Mouse (Mus musculus) gastrocnemius, postnatal 36 days (tissue): ENCODE results near the gene Ern2. TPM values are rescaled to one million over a fixed set of nuclear protein-coding genes. Genes with fewer than 3 reads are reported as not detected.

Source experiments
- DNase-seq, 2 experiments: peaks; one replicate each; pipeline ENCODE4 v3.0.0; 2022
- intact Hi-C: fragments of 180-260 bp; cut with DNase I; formaldehyde crosslinking; loops from one replicate; pipeline ENCODE4 v1.15.1; 2025
- long read RNA-seq, 2 experiments: library from polyadenylated mRNA; stranded (forward); transcript quantifications; one replicate each; pipeline ENCODE4 v2.0.0; 2021
- total RNA-seq, 2 experiments: library from RNA; stranded (reverse); gene quantifications; 2 replicates each; pipeline ENCODE4 v1.2.3; 2021

The Ern2 gene
- not detected for total RNA-seq
- long read RNA-seq, experiment 1, result 0 reads
- long read RNA-seq, experiment 2, result 0 reads

GRCm38 (mm10) chr7:122186043-122186442 lies at the start of gene Ern2:
Gene Ern2 (minus strand): TSS chr7:122186207.
- DNase-seq, result no peak
- intact Hi-C loops, result no loop called here

GRCm38 (mm10) chr7:122230866-122231265 lies 44.9 kb upstream of the Ern2 start:
- intact Hi-C loops, result no loop called here
- no peak for DNase-seq

- DNase-seq, result no peak
- intact Hi-C loops, result no loop called here
Observed at GRCm38 (mm10) chr7:122229916-122230315, 43.9 kb upstream of the Ern2 start.

- intact Hi-C loops, result no loop called here
- no peak for DNase-seq
Observed at GRCm38 (mm10) chr7:122229306-122229705, 43.3 kb upstream of the Ern2 start.

- intact Hi-C loops, result no loop called here
Observed at GRCm38 (mm10) chr7:122226744-122227143, 40.7 kb upstream of the Ern2 start.

GRCm38 (mm10) chr7:122226020-122226742 lies 40.2 kb upstream of the Ern2 start:
- DNase-seq, result no peak
- intact Hi-C loops, result no loop called here

More at GRCm38 (mm10) chr7:122226744-122227143, 40.7 kb upstream of the Ern2 start:
- no peak for DNase-seq

- DNase-seq, result peak; percentile 33 to 35
- intact Hi-C loops, result no loop called here
Observed at GRCm38 (mm10) chr7:122219315-122219801, 33.4 kb upstream of the Ern2 start, which contains the start of gene Chp2. Gene Chp2 (plus strand): TSS chr7:122219496.

- intact Hi-C loops, result no loop called here
- DNase-seq, result no peak
Observed at GRCm38 (mm10) chr7:122208276-122209021, 22.4 kb upstream of the Ern2 start.

- intact Hi-C loops, result no loop called here
Observed at GRCm38 (mm10) chr7:122206121-122206520, 20.1 kb upstream of the Ern2 start.

GRCm38 (mm10) chr7:122203936-122204335 lies 17.9 kb upstream of the Ern2 start:
- DNase-seq, result no peak
- intact Hi-C loops, result loop anchor here (5.0 kb wide), 2 partner anchors 38 to 258 kb away; no protein-coding TSS in a partner anchor

More at GRCm38 (mm10) chr7:122206121-122206520, 20.1 kb upstream of the Ern2 start:
- no peak for DNase-seq

GRCm38 (mm10) chr7:122199296-122199695 lies 13.3 kb upstream of the Ern2 start:
- no peak for DNase-seq
- intact Hi-C loops, result no loop called here

GRCm38 (mm10) chr7:122197306-122197705 lies 11.3 kb upstream of the Ern2 start:
- intact Hi-C loops, result no loop called here
- DNase-seq, result no peak

GRCm38 (mm10) chr7:122196771-122197170 lies 10.8 kb upstream of the Ern2 start:
- DNase-seq, result no peak
- intact Hi-C loops, result no loop called here

- no peak for DNase-seq
- intact Hi-C loops, result no loop called here
Observed at GRCm38 (mm10) chr7:122193919-122194318, 7.9 kb upstream of the Ern2 start.

- intact Hi-C loops, result no loop called here
- DNase-seq, result no peak
Observed at GRCm38 (mm10) chr7:122191097-122191496, 5.1 kb upstream of the Ern2 start.

GRCm38 (mm10) chr7:122189484-122189883 lies 3.5 kb upstream of the Ern2 start:
- intact Hi-C loops, result no loop called here
- no peak for DNase-seq

- intact Hi-C loops, result no loop called here
- DNase-seq, result no peak
Observed at GRCm38 (mm10) chr7:122184569-122184968, 1.4 kb downstream of the Ern2 start.

- intact Hi-C loops, result no loop called here
- no peak for DNase-seq
Observed at GRCm38 (mm10) chr7:122180720-122181119, 5.3 kb downstream of the Ern2 start.

GRCm38 (mm10) chr7:122171613-122172012 lies 14.4 kb downstream of the Ern2 start:
- DNase-seq, result no peak
- intact Hi-C loops, result no loop called here

GRCm38 (mm10) chr7:122170705-122171104 lies 15.3 kb downstream of the Ern2 start:
- intact Hi-C loops, result no loop called here
- DNase-seq, result no peak

GRCm38 (mm10) chr7:122167203-122167602 lies 18.8 kb downstream of the Ern2 start:
- no peak for DNase-seq
- intact Hi-C loops, result no loop called here
